Mouse (Mus musculus) myocyte (in vitro differentiated cells): ENCODE measurements around the gene Fam166a.

Source experiments
- CEBPB ChIP-seq: IDR thresholded peaks from 2 replicates; pipeline ENCODE4 v1.6.1; 2011; ENCODE audit warnings: mild to moderate bottlenecking, moderate library complexity; ENCODE audit not compliant: poor library complexity, insufficient read depth, severe bottlenecking
- E2F4 ChIP-seq: IDR thresholded peaks from one replicate; pipeline ENCODE4 v1.6.1; 2011; ENCODE audit warnings: mild to moderate bottlenecking, control low read depth, moderate library complexity; ENCODE audit not compliant: insufficient read depth
- MAX ChIP-seq: IDR thresholded peaks from one replicate; pipeline ENCODE4 v1.6.1; 2011; ENCODE audit warnings: low read depth, mild to moderate bottlenecking, control low read depth
- MYOD1 ChIP-seq, 3 experiments: IDR thresholded peaks; one replicate each; pipeline ENCODE4 v1.6.1; 2011; ENCODE audit warnings: control low read depth in 2 of 3, low read depth in 2 of 3, mild to moderate bottlenecking in 2 of 3, moderate library complexity in 1 of 3; ENCODE audit not compliant: insufficient read length in 2 of 3, control insufficient read depth in 1 of 3
- MYOG ChIP-seq, 3 experiments: IDR thresholded peaks; one replicate each; pipeline ENCODE4 v1.6.1; 2011; ENCODE audit warnings: control low read depth in 2 of 3, low read depth in 2 of 3, mild to moderate bottlenecking in 2 of 3; ENCODE audit not compliant: insufficient read length in 2 of 3, control insufficient read depth in 1 of 3, insufficient read depth in 1 of 3
- POLR2A ChIP-seq: IDR thresholded peaks from one replicate; pipeline ENCODE4 v1.6.1; 2011; ENCODE audit warnings: low read depth, mild to moderate bottlenecking, control low read depth, moderate library complexity; ENCODE audit not compliant: insufficient read length
- POLR2AphosphoS2 ChIP-seq: IDR thresholded peaks from one replicate; pipeline ENCODE4 v1.6.1; 2011; ENCODE audit warnings: low read depth, control low read depth; ENCODE audit not compliant: insufficient read length
- REST ChIP-seq: IDR thresholded peaks from one replicate; pipeline ENCODE4 v1.6.1; 2011; ENCODE audit warnings: mild to moderate bottlenecking, control low read depth, moderate library complexity; ENCODE audit not compliant: insufficient read depth, insufficient read length
- SRF ChIP-seq: IDR thresholded peaks from one replicate; pipeline ENCODE4 v1.6.1; 2011; ENCODE audit warnings: low read depth; ENCODE audit not compliant: control insufficient read depth, insufficient read length
- TCF12 ChIP-seq: IDR thresholded peaks from one replicate; pipeline ENCODE4 v1.6.1; 2011; ENCODE audit warnings: mild to moderate bottlenecking, control low read depth; ENCODE audit not compliant: poor library complexity, insufficient read depth, severe bottlenecking
- TCF3 ChIP-seq: IDR thresholded peaks from one replicate; pipeline ENCODE4 v1.6.1; 2011; ENCODE audit warnings: low read depth, control low read depth; ENCODE audit not compliant: insufficient read length
- USF1 ChIP-seq: IDR thresholded peaks from one replicate; pipeline ENCODE4 v1.6.1; 2011; ENCODE audit warnings: low read depth, mild to moderate bottlenecking, control low read depth, moderate library complexity

- TF ChIP-seq MAX (no peak), POLR2A (no peak), TCF12 (no peak), SRF (no peak), USF1 (no peak), E2F4 (no peak), POLR2AphosphoS2 (no peak), CEBPB (no peak), MYOD1 (IDR thresholded peaks at IDR 0.05; ENCODE audit: control insufficient read depth in 1 of 3, insufficient read length in 2 of 3, low read depth in 2 of 3) (no peak), TCF3 (no peak), MYOG (IDR thresholded peaks at IDR 0.05; ENCODE audit: control insufficient read depth in 1 of 3, insufficient read depth in 1 of 3, insufficient read length in 2 of 3, low read depth in 2 of 3) (no peak), REST (no peak)
Measured at GRCm38 (mm10) chr2:25176573-25176972, 42.0 kb upstream of the Fam166a start.
